Mouse (Mus musculus) mature B cell (primary cell): Measurements from ENCODE around the gene Pax7.

Experiments used
- in situ Hi-C: fragments of 300-500 bp; cut with MboI; formaldehyde crosslinking; loops from 2 replicates; pipeline ENCODE4 v1.14.3; 2019

Pax7 gene

GRCm38 (mm10) chr4:139833036-139833634, at the start of gene Pax7:
Gene Pax7 (minus strand): TSS chr4:139833528.
- in situ Hi-C loops = no loop called here

GRCm38 (mm10) chr4:139881796-139882195, 48.5 kb upstream of the Pax7 start:
- in situ Hi-C loops = no loop called here

- in situ Hi-C loops = no loop called here
Measured at GRCm38 (mm10) chr4:139879324-139879723, 46.0 kb upstream of the Pax7 start.

- in situ Hi-C loops = no loop called here
Measured at GRCm38 (mm10) chr4:139878443-139878842, 45.1 kb upstream of the Pax7 start.

GRCm38 (mm10) chr4:139877269-139877668, 43.9 kb upstream of the Pax7 start:
- in situ Hi-C loops = no loop called here

- in situ Hi-C loops = no loop called here
Measured at GRCm38 (mm10) chr4:139872595-139872994, 39.3 kb upstream of the Pax7 start.

GRCm38 (mm10) chr4:139871699-139872098, 38.4 kb upstream of the Pax7 start:
- in situ Hi-C loops = no loop called here

GRCm38 (mm10) chr4:139863218-139863617, 29.9 kb upstream of the Pax7 start:
- in situ Hi-C loops = no loop called here

GRCm38 (mm10) chr4:139858635-139859176, 25.4 kb upstream of the Pax7 start:
- in situ Hi-C loops = loop anchor here (10.0 kb wide), 1 partner anchor 164 kb away; no protein-coding TSS in a partner anchor

- in situ Hi-C loops = loop anchor here (10.0 kb wide), 1 partner anchor 158 kb away; no protein-coding TSS in a partner anchor
Measured at GRCm38 (mm10) chr4:139852219-139853035, 19.1 kb upstream of the Pax7 start.

- in situ Hi-C loops = loop anchor here (10.0 kb wide), 1 partner anchor 157 kb away; no protein-coding TSS in a partner anchor
Measured at GRCm38 (mm10) chr4:139851387-139851786, 18.1 kb upstream of the Pax7 start.

GRCm38 (mm10) chr4:139850547-139851170, 17.3 kb upstream of the Pax7 start:
- in situ Hi-C loops = loop anchor here (10.0 kb wide), 1 partner anchor 156 kb away; no protein-coding TSS in a partner anchor

- in situ Hi-C loops = no loop called here
Measured at GRCm38 (mm10) chr4:139843456-139843855, 10.1 kb upstream of the Pax7 start.

- in situ Hi-C loops = no loop called here
Measured at GRCm38 (mm10) chr4:139842919-139843318, 9.6 kb upstream of the Pax7 start.

GRCm38 (mm10) chr4:139840939-139841500, 7.7 kb upstream of the Pax7 start:
- in situ Hi-C loops = no loop called here

- in situ Hi-C loops = no loop called here
Measured at GRCm38 (mm10) chr4:139840442-139840841, 7.1 kb upstream of the Pax7 start.

GRCm38 (mm10) chr4:139836681-139837080, 3.4 kb upstream of the Pax7 start:
- in situ Hi-C loops = no loop called here

GRCm38 (mm10) chr4:139836196-139836595, 2.9 kb upstream of the Pax7 start:
- in situ Hi-C loops = no loop called here

GRCm38 (mm10) chr4:139833817-139834401, 581 bp upstream of the Pax7 start:
- in situ Hi-C loops = no loop called here

GRCm38 (mm10) chr4:139832281-139833035, 870 bp downstream of the Pax7 start:
- in situ Hi-C loops = no loop called here
